Mouse (Mus musculus): ENCODE results near the gene Ppp1r14a. TPM values are rescaled to one million over a fixed set of nuclear protein-coding genes. Genes with fewer than 3 reads are reported as not detected.

Ppp1r14a gene
- polyA plus RNA-seq, 1 experiment = 57.4 TPM

DNA sequence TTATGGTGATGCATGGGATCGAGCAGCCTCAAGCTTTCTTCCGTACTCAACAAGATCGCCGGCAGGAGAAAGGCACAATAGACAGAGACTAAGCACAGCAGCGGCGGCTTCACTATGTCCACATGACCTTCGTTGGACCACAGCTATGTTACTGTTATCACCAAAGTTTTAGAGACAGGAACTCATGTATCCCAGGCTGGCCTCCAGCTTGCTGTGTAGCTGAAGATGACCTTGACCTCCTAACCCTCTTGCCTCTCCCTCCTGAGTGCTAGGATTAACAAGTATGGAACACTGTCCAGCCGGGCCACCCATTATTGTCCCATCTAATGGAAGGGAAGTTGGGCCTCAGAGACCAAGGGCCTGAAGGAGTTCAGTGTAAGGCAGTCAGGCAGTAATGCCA lies 51.7 kb downstream of the Ppp1r14a start:
- Histone ChIP-seq H3K27ac (ENCODE audit: insufficient read depth, low read depth, low read length) (no peak overlapping the region), H3K4me3 (ENCODE audit: low read depth, low read length) (no peak overlapping the region), H3K4me1 (ENCODE audit: control insufficient read depth, insufficient read depth, insufficient read length, low read length) (peaks cover 11% of the 10 kb centered on the region), H3K36me3 (ENCODE audit: control insufficient read depth, insufficient read depth, low read length) (peaks cover 31% of the 10 kb centered on the region), H3K27me3 (ENCODE audit: control insufficient read depth, insufficient read depth, low read length) (no peaks in the 10 kb centered on the region)
- WGBS = 90% methylated on average over 8 of the region's 8 CpGs
- TF ChIP-seq CTCF (IDR thresholded peaks at IDR 0.05; ENCODE audit: extremely low read depth, insufficient read length, insufficient replicate concordance, low read depth, low read length) (no peak), POLR2A (IDR thresholded peaks at IDR 0.05; ENCODE audit: low read depth, low read length) (no peak)

DNA sequence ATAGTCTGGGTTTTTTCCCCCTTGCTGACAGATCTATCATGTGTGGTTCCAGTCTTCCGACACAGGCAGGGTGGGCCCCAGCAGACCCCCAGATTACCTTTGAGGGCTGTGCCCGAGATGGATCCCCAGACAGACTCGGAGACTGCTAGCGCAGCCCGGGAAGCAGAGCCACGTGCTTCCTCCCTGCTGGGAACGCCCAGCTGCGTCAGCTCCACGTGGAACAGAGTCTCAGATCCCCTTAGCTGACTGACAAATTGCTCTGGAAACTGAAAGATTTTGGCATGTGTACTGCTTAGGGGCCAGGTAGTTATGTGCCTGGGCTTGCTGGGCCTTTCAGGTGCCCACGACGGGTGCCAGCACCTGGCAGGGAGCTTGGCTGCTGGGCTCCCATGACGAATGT lies 52.6 kb downstream of the Ppp1r14a start:
- no peaks in the 10 kb centered on the region for H3K27me3 ChIP-seq (ENCODE audit: control insufficient read depth, insufficient read depth, low read length)
- TF ChIP-seq CTCF (IDR thresholded peaks at IDR 0.05; ENCODE audit: extremely low read depth, insufficient read length, insufficient replicate concordance, low read depth, low read length) = no peak
- TF ChIP-seq POLR2A (IDR thresholded peaks at IDR 0.05; ENCODE audit: low read depth, low read length) = no peak
- 81% methylated on average over 12 of the region's 12 CpGs for WGBS
- H3K27ac ChIP-seq (ENCODE audit: insufficient read depth, low read depth, low read length) = no peak overlapping the region
- H3K4me3 ChIP-seq (ENCODE audit: low read depth, low read length) = no peak overlapping the region
- peaks cover 11% of the 10 kb centered on the region for H3K4me1 ChIP-seq (ENCODE audit: control insufficient read depth, insufficient read depth, insufficient read length, low read length)
- H3K36me3 ChIP-seq (ENCODE audit: control insufficient read depth, insufficient read depth, low read length) = peaks cover 30% of the 10 kb centered on the region

DNA sequence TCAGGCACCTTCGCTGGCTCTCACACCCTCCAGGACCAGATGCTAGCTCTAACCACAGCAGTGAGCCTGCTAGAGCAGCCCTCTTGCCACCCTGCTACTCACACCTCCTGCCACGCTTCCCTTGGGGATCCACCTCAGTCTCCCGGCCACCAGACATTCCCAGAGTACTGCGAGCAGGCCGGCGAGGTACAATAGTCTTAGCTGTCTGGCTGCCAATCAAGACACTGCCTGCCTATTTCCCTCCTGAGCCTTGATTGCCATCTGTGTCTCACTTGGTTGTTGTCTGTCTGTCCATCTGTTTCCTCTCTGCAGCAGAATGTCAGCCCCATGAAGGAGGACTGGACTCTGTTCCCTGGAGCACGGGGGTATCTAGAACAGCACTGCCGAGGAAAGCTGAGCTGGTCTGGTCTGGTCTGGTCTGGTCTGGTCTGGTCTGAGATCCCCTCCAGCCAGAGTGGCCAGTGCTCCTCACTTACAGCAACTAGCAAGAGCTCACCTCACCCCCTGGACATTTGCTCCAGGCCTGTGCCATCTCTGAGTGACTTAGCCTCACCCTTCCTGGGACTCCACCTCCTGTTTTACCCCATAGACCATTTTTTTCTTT lies 53.5 kb downstream of the Ppp1r14a start:
- no peak overlapping the region for H3K4me3 ChIP-seq (ENCODE audit: low read depth, low read length)
- H3K4me1 ChIP-seq (ENCODE audit: control insufficient read depth, insufficient read depth, insufficient read length, low read length) = peaks cover 11% of the 10 kb centered on the region
- H3K36me3 ChIP-seq (ENCODE audit: control insufficient read depth, insufficient read depth, low read length) = peaks cover 32% of the 10 kb centered on the region
- no peak overlapping the region for H3K27ac ChIP-seq (ENCODE audit: insufficient read depth, low read depth, low read length)
- WGBS = 85% methylated on average over 8 of the region's 8 CpGs
- TF ChIP-seq POLR2A (IDR thresholded peaks at IDR 0.05; ENCODE audit: low read depth, low read length) (no peak), CTCF (IDR thresholded peaks at IDR 0.05; ENCODE audit: extremely low read depth, insufficient read length, insufficient replicate concordance, low read depth, low read length) (no peak)
- no peaks in the 10 kb centered on the region for H3K27me3 ChIP-seq (ENCODE audit: control insufficient read depth, insufficient read depth, low read length)

Other genes with a start within 250 kb of the Ppp1r14a start
- 0.03 and 0.05 TPM in 2 replicates for gene Ryr1, start 164.1 kb upstream of the Ppp1r14a start, polyA plus RNA-seq (2012; rRNA removed)
- 3.3 TPM in 2 replicates for gene Rasgrp4, start 154.5 kb upstream of the Ppp1r14a start, polyA plus RNA-seq (2012; rRNA removed)
- 72.6 and 216 TPM in 2 replicates for gene Fam98c, start 133.1 kb upstream of the Ppp1r14a start, polyA plus RNA-seq (2012; rRNA removed)
- gene Ggn, start 119.1 kb upstream of the Ppp1r14a start, polyA plus RNA-seq (2012; rRNA removed) = 0.74 and 0.88 TPM in 2 replicates
- gene Spred3, start 118.9 kb upstream of the Ppp1r14a start, polyA plus RNA-seq (2012; rRNA removed) = 1.2 and 1.9 TPM in 2 replicates
- gene Psmd8, start 108.6 kb upstream of the Ppp1r14a start, polyA plus RNA-seq (2012; rRNA removed) = 73.0 and 127 TPM in 2 replicates
- 0.32 and 0.53 TPM in 2 replicates for gene Catsperg1, start 75.3 kb upstream of the Ppp1r14a start, polyA plus RNA-seq (2012; rRNA removed)
- gene Kcnk6, start 56.8 kb upstream of the Ppp1r14a start, polyA plus RNA-seq (2012; rRNA removed) = 23.4 and 42.4 TPM in 2 replicates
- gene Yif1b, start 51.0 kb upstream of the Ppp1r14a start, polyA plus RNA-seq (2012; rRNA removed) = 41.8 and 49.8 TPM in 2 replicates
- gene 2200002D01Rik, start 40.8 kb upstream of the Ppp1r14a start, polyA plus RNA-seq (2012; rRNA removed) = 287 and 852 TPM in 2 replicates
- 663 and 1,754 TPM in 2 replicates for gene Spint2, start 7.4 kb upstream of the Ppp1r14a start, polyA plus RNA-seq (2012; rRNA removed)
- 0.47 and 0.53 TPM in 2 replicates for gene Dpf1, start 14.6 kb downstream of the Ppp1r14a start, polyA plus RNA-seq (2012; rRNA removed)
- 79.0 and 192 TPM in 2 replicates for gene Sipa1l3, start 229.3 kb downstream of the Ppp1r14a start, polyA plus RNA-seq (2012; rRNA removed)

All from small intestine, adult 2 months (tissue).